8 mouse cellular contexts compared by ENCODE assay signal in genomic region chr4:125029891-125030614, GRCm38 (mm10). TPM values are rescaled to one million over a fixed set of nuclear protein-coding genes. Genes with fewer than 3 reads are reported as not detected.
DNase-seq lines count a peak whose midpoint lies in the region; ATAC-seq lines count a peak whose summit lies in the region.

No protein-coding gene starts in this region.

- peaks cover 55% of the 10 kb centered on the region for H3K4me1 ChIP-seq in megakaryocyte, embryonic 14.5 days

- ATAC-seq in common myeloid progenitor, adult 5-6 weeks (replicated peaks; ENCODE audit: low read depth, poor library complexity, severe bottlenecking) = peak; percentile 100

- DNase-seq in ZHBTc4 (ENCODE audit: low read depth, low spot score) = peak; percentile 98
- DNase-seq in gastrocnemius, adult 8-10 months (ENCODE audit: low spot score in 2 of 2) = peak; percentile 83 to 88
- DNase-seq in hindlimb bud, embryonic 11.5 days (ENCODE audit: extremely low spot score, low read depth, low spot score) = peak; percentile 93
- DNase-seq in left cerebral cortex, adult 8-10 months (ENCODE audit: low spot score in 2 of 2) = peak; percentile 84 to 88
- peak; percentile 95 to 96 for DNase-seq in right cerebral cortex, postnatal 10 days (ENCODE audit: low spot score in 2 of 2)
- peak; percentile 88 for DNase-seq in urinary bladder, postnatal 25 days (ENCODE audit: low spot score)

- peak overlapping the region; percentile 97 for H3K4me3 ChIP-seq in megakaryocyte, embryonic 14.5 days (replicated peaks)

- peaks cover 18% of the 10 kb centered on the region for H3K36me3 ChIP-seq in megakaryocyte, embryonic 14.5 days (replicated peaks; ENCODE audit: low read length)

- no peaks in the 10 kb centered on the region for H3K9me3 ChIP-seq in megakaryocyte, embryonic 14.5 days

- H3K27me3 ChIP-seq in megakaryocyte, embryonic 14.5 days (replicated peaks) = peaks cover 26% of the 10 kb centered on the region

RNA-seq across cellular contexts. Expression of gene Gnl2, which starts 13.7 kb away (rescaled TPM):
- 182 and 228 TPM in 2 replicates for total RNA-seq in common myeloid progenitor, adult 5-6 weeks (2017)
- 10 to 100 TPM; 22.2 to 32.7 (median 27.4) TPM for total RNA-seq in gastrocnemius, adult 8-10 months (2022)
- total RNA-seq in left cerebral cortex, adult 8-10 months (2022) = 10 to 100 TPM; 54.2 to 67.7 (median 64.1) TPM
- polyA plus RNA-seq in megakaryocyte, embryonic 14.5 days (2012; ENCODE audit: insufficient read depth, low replicate concordance) = 1.6 and 16.3 TPM in 2 replicates

RNA-seq across cellular contexts. Expression of gene Dnali1, which starts 35.5 kb away (rescaled TPM):
- total RNA-seq in common myeloid progenitor, adult 5-6 weeks (2017) = not detected in 2 replicates
- total RNA-seq in gastrocnemius, adult 8-10 months (2022) = not detected
- total RNA-seq in left cerebral cortex, adult 8-10 months (2022) = under 1 TPM; 0.38 to 0.77 (median 0.69) TPM
- polyA plus RNA-seq in megakaryocyte, embryonic 14.5 days (2012; ENCODE audit: insufficient read depth, low replicate concordance) = not detected in 2 replicates

RNA-seq across cellular contexts. Expression of gene Snip1, which starts 36.4 kb away (rescaled TPM):
- total RNA-seq in common myeloid progenitor, adult 5-6 weeks (2017) = 22.0 and 27.8 TPM in 2 replicates
- 1 to 10 TPM; 3.9 to 5.6 (median 4.8) TPM for total RNA-seq in gastrocnemius, adult 8-10 months (2022)
- total RNA-seq in left cerebral cortex, adult 8-10 months (2022) = 10 to 100 TPM; 12.0 to 15.5 (median 13.5) TPM
- polyA plus RNA-seq in megakaryocyte, embryonic 14.5 days (2012; ENCODE audit: insufficient read depth, low replicate concordance) = 4.0 and 10.9 TPM in 2 replicates

RNA-seq across cellular contexts. Expression of gene Rspo1, which starts 43.8 kb away (rescaled TPM):
- total RNA-seq in common myeloid progenitor, adult 5-6 weeks (2017) = 2.4 TPM in 1 of 2 replicates, not detected in the other
- total RNA-seq in gastrocnemius, adult 8-10 months (2022) = under 1 TPM in 3 of 4 experiments, not detected in 1; 0.27 to 0.51 (median 0.48) TPM
- 10 to 100 TPM; 14.0 to 18.9 (median 15.1) TPM for total RNA-seq in left cerebral cortex, adult 8-10 months (2022)
- 1.2 TPM in 1 of 2 replicates, not detected in the other for polyA plus RNA-seq in megakaryocyte, embryonic 14.5 days (2012; ENCODE audit: insufficient read depth, low replicate concordance)

RNA-seq across cellular contexts. Expression of gene Meaf6, which starts 54.9 kb away (rescaled TPM):
- total RNA-seq in common myeloid progenitor, adult 5-6 weeks (2017) = 43.8 and 44.0 TPM in 2 replicates
- total RNA-seq in gastrocnemius, adult 8-10 months (2022) = 10 to 100 TPM in 1 of 4 experiments, 1 to 10 TPM in 3; 7.9 to 12.3 (median 8.2) TPM
- 100 to 1,000 TPM; 108 to 125 (median 110) TPM for total RNA-seq in left cerebral cortex, adult 8-10 months (2022)
- 41.3 and 52.8 TPM in 2 replicates for polyA plus RNA-seq in megakaryocyte, embryonic 14.5 days (2012; ENCODE audit: insufficient read depth, low replicate concordance)

Comparison
In these comparisons a context has a peak if more than half of its experiments do, and no peak if none do; other contexts are left out.
1. Peak in every context shown above with its lines: DNase-seq, ATAC-seq and H3K4me3 ChIP-seq.